Mouse (Mus musculus) cerebellum, adult (tissue): ENCODE data around the gene Gm6525.

ENCODE experiments used
- ATAC-seq: cut with Nextera tagmentation; 2 replicates; pipeline ENCODE4 v1.9.2; 2017; ENCODE audit warnings: mild to moderate bottlenecking, moderate library complexity, mixed read lengths; ENCODE audit not compliant: insufficient number of reproducible peaks, low FRiP score, low TSS enrichment

Gm6525 gene

DNA sequence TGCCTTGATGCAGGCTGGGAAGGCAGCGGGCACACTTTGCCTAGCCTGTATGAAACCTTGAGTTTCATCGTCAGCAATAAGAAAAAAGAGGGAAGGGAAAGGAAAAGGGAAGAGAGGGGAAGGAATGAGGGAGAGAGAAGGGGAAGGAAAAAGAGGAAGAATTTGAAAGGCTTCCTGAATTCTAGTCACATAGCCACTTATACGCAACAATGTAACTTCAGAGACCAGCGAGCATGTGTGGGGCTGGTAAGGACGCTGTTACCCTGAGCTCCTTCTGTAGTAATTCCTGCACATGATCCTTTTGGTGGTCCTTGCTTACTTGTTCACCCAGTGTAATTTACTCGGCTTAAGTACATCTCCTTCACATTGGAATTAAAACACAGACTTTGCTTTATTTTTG is 5.0 kb upstream of the Gm6525 start:
- no peak for ATAC-seq

GRCm38 (mm10) chr3:84169393-84170005 is 4.4 kb upstream of the Gm6525 start:
- no peak for ATAC-seq

DNA sequence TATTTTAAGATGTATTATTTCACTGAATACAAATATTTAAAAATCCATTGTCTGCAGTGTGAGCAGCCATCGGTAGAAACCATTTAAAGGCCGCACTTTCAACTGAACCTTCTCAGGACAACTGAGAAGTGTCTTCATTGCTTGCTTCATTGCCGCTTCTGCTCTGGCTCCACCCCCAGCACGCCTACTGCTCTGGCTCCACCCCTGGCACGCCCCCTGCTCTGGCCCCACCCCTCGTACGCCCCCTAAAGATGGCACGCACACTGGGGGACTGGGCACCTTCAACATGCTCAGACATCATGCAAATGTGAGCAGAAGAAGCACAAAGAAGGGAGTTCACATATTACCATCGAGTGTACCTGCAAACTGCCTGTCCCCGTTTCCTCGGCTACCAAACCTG is 1.5 kb upstream of the Gm6525 start:
- no peak for ATAC-seq

DNA sequence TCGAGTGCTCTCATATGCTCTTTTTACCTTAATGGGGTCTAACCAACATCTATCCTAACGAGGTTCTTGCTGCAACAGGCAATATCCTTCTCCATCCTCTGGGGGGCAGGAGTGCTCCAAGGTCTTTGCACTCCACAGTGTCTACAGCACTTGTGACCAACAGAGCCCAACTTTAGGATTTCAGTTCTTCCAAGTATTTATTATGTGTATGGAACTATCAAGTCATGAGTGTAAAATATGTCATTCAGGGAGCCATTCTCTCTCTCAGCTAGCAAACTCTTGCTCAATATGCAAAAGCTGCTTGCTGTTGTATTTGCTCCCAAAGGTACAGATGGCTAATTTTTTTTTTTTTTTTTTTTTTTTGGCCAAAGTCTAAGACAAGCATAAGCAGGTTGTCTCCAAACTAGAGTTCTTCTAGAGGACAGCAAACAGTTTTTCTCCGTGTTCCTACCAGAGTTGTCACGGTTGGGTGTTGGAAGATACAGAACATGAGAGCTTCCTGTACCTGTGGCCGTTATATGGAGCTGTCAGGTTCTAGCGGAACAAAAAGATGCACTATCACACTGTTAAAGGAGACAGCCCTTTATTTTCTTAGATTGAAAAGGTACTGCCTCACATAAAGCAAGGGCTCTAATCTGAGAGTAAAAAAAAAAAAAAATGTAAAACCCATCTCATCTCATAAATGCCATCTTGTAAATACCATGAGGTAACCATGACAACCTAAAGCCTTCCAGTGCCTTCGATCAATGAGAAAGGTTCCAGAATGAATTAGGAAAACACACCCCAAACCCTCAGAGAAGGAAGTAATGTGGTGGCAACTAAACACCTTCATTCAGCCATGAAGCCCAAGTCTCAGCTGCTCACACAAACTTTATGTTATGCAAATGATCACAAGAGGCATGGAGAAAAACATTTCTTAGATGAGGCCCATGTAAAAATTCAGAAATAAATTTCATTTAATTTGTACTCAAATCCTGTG is 1.7 kb downstream of the Gm6525 start:
- ATAC-seq = peak; percentile 89

DNA sequence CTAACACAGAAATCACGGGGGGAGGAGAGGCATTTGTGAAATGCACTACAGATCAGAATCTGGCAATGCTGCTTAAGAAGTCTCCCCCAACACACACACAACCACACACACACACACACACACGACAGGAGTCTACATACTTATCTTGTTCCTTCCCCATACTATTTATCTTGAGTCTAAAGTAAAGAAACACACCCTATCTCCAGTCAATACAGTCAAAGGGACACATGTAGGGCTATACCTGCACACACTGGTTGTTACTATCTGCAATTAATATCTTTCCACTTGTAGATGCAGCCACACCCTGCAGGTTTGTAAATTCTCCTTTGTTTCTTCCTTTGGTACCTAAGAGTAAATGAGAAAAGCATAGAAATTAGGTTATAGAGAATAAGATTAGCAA is 3.9 kb downstream of the Gm6525 start:
- ATAC-seq = no peak

DNA sequence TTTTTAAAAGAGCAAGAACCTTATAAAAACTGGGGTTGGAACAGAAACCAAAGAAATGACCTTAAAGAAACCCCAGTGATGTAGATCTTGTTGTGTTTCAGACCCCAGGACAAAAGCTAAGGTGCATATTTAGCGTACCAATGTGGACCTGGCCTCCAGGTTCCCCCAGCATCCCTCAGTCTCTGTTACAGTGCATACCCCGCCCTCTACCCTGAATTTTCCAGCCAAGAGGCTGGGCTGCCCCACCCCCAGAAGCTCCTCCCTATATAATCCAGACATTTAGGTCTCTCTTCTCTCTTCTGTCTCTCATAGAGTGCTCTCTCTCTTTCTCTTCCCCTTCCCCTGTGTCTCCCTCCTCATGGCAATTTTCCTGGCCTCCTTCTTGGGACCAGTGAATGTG is 6.4 kb downstream of the Gm6525 start:
- no peak for ATAC-seq

- no peak for ATAC-seq
These were observed 7.2 kb downstream of the Gm6525 start for GRCm38 (mm10) chr3:84181102-84181501.

DNA sequence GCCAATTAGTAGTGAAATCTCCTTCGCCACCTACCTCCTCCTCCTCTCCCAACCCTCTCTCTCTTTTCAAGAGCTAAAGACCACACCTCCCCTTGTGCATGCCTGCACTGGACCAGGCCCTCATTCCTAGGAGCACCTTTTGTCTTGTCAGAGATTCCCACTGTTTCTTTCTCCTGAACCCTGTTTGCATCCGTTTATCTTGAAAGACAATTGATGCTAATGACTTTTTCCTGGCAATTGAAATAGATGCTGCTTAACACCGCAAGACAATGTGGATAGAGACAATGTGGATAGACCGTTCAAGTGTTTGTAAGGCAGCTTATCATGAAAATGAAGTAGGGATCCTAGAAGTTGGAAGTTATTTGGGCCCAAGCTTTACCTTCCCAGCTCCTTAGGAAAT is 7.8 kb downstream of the Gm6525 start:
- no peak for ATAC-seq

DNA sequence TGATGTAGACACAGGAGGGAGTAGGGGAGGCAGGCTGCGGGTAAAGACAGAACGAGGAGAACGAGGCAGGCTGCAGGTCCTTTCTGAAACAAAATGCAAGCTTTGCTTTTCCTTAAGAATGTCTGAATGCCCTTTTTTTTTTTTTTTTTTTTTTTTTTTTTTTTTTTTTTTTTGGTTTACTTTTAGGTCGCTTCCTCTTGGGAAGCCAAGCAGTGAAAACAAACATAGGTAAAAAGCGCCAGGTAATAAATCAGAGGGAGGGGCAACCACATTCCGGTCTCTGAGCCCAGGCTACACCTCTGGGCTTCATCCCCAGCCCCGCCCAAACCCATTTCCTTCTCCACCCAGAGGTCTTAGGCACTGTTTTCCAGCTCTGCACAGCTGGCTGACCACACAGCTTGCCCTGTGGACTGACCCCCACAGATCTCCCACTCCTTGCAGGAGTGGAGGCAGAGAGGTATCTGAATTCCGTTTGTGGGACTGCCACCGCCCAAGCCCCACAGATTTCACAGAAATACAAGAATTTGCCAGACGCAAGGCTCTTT is 15.8 kb downstream of the Gm6525 start:
- ATAC-seq = no peak

DNA sequence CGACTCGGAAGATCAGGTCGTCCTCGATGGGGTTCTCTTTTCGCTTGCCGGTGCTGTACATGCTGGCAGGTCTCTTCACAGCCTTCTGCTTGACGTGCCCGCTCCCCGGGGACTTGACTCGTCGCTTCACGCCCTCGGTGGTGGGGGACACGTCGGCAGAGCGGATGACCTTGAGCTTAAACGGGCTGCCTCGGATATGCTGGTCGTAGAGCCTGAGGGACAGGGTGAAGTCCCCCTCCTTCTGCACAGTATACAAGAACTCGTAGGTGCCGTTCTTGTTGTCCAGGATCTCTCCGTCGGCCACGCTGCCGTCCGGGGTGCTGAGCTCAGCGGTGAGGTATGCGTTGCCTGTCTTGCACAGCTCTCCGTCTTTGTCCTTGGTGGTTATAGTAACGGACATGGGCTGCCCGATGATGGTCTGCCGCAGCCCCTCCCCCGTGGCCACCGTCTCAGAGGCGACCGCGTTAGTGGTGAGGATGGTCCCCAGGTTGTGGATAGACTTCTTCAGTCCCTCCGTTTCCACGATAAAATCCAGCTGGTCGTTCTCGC is 16.7 kb downstream of the Gm6525 start:
- no peak for ATAC-seq

DNA sequence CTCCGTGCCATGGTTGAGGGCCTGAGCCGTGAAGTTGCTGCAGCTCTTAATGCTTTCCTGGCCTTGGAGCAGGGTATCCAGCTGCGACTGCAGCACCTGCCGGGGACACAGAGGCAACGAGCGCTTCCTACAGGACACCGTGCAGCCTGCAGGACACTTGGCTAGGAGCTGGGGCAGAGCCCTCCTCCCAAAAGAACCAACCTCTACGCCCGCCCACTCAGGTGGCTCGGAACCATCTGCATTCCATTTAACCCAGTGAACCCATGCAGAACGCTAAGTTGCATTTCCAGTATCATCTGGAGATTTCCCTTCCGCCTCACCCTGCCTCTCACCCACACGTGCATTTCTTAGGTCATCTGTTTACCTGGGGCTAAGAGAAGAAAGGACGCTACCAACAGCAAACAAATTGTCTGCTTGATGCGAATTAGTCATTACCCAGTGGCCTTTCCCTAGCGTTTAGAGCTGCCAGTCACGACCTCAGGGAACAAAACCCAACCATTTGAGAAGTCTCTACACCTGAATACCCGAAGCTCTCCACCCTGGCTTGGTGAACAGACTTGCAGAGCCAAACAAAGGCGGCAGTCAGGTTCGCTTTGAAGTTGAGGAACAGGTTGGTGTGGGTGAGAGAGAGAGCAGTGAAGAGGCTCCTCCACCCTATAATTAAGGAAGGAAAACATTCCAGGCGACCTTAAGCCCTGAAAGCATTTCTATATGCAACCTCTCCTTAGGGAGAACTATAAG is 17.4 kb downstream of the Gm6525 start:
- ATAC-seq = peak; percentile 43; the same call in 1 of the 2 replicates

DNA sequence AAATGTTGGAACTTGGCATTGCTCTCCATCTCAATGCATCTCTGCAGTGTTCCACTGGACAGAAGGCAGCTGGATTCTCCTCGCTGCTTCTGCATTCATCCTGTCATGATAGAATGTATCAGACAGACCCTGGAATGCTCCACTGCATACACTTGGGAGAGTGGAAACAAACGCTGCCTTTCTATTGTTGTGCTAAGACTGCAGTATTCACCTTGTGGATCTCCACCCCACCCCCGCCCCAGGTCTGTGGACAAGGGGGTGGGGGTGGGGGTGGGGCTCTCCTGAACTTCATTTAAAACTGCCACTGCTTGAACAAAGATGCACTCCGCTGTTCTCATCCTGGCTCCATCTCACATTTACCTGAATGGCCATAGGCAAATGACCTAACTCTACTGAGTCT is 20.0 kb downstream of the Gm6525 start:
- no peak for ATAC-seq

GRCm38 (mm10) chr3:84198229-84198628 is 24.3 kb downstream of the Gm6525 start:
- no peak for ATAC-seq

GRCm38 (mm10) chr3:84199516-84199915 is 25.6 kb downstream of the Gm6525 start:
- ATAC-seq = no peak

- peak; percentile 98 for ATAC-seq
These were observed 26.9 kb downstream of the Gm6525 start for GRCm38 (mm10) chr3:84200559-84201420.

GRCm38 (mm10) chr3:84204640-84205039 is 30.7 kb downstream of the Gm6525 start:
- no peak for ATAC-seq

DNA sequence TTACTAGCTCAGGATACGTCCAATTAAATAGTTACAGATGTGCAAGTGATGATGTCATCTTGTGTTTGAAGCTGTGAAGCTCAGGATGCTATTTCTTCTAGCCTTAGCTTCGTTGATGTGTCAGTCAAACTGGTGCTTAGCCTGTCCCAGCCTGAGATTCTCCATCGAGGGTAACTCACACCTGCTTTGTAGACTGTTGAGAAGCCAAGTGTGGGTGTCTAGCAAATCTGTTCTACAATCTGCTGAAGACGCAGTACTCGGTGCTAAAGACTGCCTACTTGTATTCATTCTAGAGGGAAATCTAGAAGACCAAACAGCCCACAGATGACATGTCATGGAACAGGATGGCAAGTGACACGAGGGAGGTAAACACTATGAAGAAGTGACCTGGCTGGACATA is 31.7 kb downstream of the Gm6525 start:
- ATAC-seq = no peak

DNA sequence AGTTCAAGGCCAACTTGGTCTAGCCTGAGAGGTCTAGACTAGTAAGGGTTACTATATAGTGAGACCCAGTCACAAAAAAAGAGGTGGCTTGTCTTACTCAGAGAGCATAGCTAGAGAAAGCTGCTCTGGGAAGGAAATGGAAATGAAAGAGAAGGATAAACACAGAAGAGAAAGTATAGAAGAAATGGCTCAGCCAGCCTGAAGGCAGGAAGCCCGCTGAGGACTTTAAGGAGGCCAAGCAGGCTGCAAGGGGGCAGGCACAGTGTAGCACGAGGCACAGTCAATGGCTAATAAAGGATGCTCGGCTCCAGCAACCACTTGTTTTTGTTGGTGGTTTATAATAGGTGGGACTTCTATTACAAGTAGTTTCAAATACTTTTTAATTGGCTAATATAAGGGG is 32.2 kb downstream of the Gm6525 start:
- no peak for ATAC-seq

DNA sequence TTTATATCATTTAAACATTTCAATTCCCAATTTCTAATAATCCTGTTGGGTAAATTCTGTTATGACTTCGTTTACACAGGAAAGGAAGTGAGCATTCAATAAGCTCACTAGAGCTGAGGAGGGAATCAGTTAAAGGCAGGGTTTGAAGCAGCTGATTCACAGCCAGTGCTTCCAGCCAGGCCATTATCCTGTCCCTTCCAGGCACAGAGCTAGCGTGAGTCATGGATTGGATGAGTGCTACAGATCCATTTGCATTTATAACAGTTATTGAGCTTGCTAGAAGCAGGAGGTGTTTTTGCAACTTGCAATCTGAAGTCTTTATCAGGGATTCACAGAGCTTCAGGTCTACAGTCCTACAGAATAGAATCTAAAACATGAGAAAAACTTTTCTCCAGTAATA is 33.5 kb downstream of the Gm6525 start:
- no peak for ATAC-seq

DNA sequence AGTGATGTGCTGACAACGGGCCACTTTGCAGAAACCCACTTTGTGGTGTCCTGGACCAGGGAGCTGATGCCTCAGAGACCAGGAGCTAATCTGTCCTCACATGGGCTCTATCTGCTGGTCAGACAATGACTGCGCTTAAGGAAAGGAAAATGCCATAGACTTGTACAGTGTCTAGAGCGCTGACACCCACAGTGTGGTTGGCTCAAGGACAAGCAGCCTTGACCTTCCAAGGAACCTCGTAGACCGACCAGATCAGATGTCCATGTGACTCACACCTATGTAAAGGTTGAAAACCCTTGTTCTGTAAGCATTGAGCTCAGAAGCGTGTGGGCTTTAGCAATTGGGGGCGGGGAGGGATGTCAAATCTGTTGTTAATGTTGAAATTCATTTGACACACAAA is 34.6 kb downstream of the Gm6525 start:
- no peak for ATAC-seq
